Mouse (Mus musculus): Measurements from ENCODE around the gene F11r.
"Not testable (repeated sequence)": the region's sequence is repeated elsewhere in the genome, so short reads cannot be mapped to it uniquely, and the experiment has no call there.

The F11r gene

GRCm38 (mm10) chr1:171470896-171471295 is 33.6 kb downstream of the F11r start:
- no peak for DNase-seq (ENCODE audit: low spot score)

- no peak for DNase-seq (ENCODE audit: low spot score)
Observed at GRCm38 (mm10) chr1:171471452-171471851, 34.1 kb downstream of the F11r start.

GRCm38 (mm10) chr1:171471941-171472340 is 34.6 kb downstream of the F11r start:
- not testable (repeated sequence) for DNase-seq (ENCODE audit: low spot score)

- DNase-seq (ENCODE audit: low spot score): no peak
Observed at GRCm38 (mm10) chr1:171473506-171473905, 36.2 kb downstream of the F11r start.

- DNase-seq (ENCODE audit: low spot score): no peak
Observed at GRCm38 (mm10) chr1:171473920-171474640, 36.7 kb downstream of the F11r start.

GRCm38 (mm10) chr1:171477123-171477522 is 39.8 kb downstream of the F11r start:
- no peak for DNase-seq (ENCODE audit: low spot score)

- peak; percentile 47 for DNase-seq (ENCODE audit: low spot score)
Observed at GRCm38 (mm10) chr1:171477758-171478545, 40.6 kb downstream of the F11r start.

- peak; percentile 42 for DNase-seq (ENCODE audit: low spot score)
Observed at GRCm38 (mm10) chr1:171478968-171479367, 41.6 kb downstream of the F11r start.

- DNase-seq (ENCODE audit: low spot score): no peak
Observed at GRCm38 (mm10) chr1:171494241-171494640, 56.9 kb downstream of the F11r start.

GRCm38 (mm10) chr1:171495371-171495770 is 58.0 kb downstream of the F11r start:
- DNase-seq (ENCODE audit: low spot score): no peak

- DNase-seq (ENCODE audit: low spot score): no peak
Observed at GRCm38 (mm10) chr1:171499856-171500255, 62.5 kb downstream of the F11r start.

- DNase-seq (ENCODE audit: low spot score): no peak
Observed at GRCm38 (mm10) chr1:171501016-171501610, 63.8 kb downstream of the F11r start.

GRCm38 (mm10) chr1:171501636-171502080 is 64.3 kb downstream of the F11r start:
- no peak for DNase-seq (ENCODE audit: low spot score)

GRCm38 (mm10) chr1:171502388-171503249 is 65.3 kb downstream of the F11r start:
- DNase-seq (ENCODE audit: low spot score): peak; percentile 82

- peak; percentile 95 for DNase-seq (ENCODE audit: low spot score)
Observed at GRCm38 (mm10) chr1:171503250-171503591, 65.9 kb downstream of the F11r start, which contains the start of gene Alyref2. Gene Alyref2 (plus strand): TSS chr1:171503478.

GRCm38 (mm10) chr1:171503592-171504291 is 66.4 kb downstream of the F11r start:
- DNase-seq (ENCODE audit: low spot score): peak; percentile 63

GRCm38 (mm10) chr1:171504586-171504985 is 67.3 kb downstream of the F11r start:
- no peak for DNase-seq (ENCODE audit: low spot score)

- no peak for DNase-seq (ENCODE audit: low spot score)
Observed at GRCm38 (mm10) chr1:171513234-171513633, 75.9 kb downstream of the F11r start.

GRCm38 (mm10) chr1:171513760-171514159 is 76.4 kb downstream of the F11r start:
- no peak for DNase-seq (ENCODE audit: low spot score)

Measured in c-Kit-positive CD71-positive TER-119-positive erythroid progenitor cells, embryonic 14.5 days (primary cell).